Mouse (Mus musculus): ENCODE measurements around the gene Wdr78. TPM values are rescaled to one million over a fixed set of nuclear protein-coding genes. Genes with fewer than 3 reads are reported as not detected.

Wdr78 gene
- 0.60 TPM for polyA plus RNA-seq (2014; fragmentation: Illumina TruSeq; extraction: RNeasy Lipid Tissue Mini Kit (QIAGEN cat#74804); ENCODE audit: low read depth, low replicate concordance)

DNA sequence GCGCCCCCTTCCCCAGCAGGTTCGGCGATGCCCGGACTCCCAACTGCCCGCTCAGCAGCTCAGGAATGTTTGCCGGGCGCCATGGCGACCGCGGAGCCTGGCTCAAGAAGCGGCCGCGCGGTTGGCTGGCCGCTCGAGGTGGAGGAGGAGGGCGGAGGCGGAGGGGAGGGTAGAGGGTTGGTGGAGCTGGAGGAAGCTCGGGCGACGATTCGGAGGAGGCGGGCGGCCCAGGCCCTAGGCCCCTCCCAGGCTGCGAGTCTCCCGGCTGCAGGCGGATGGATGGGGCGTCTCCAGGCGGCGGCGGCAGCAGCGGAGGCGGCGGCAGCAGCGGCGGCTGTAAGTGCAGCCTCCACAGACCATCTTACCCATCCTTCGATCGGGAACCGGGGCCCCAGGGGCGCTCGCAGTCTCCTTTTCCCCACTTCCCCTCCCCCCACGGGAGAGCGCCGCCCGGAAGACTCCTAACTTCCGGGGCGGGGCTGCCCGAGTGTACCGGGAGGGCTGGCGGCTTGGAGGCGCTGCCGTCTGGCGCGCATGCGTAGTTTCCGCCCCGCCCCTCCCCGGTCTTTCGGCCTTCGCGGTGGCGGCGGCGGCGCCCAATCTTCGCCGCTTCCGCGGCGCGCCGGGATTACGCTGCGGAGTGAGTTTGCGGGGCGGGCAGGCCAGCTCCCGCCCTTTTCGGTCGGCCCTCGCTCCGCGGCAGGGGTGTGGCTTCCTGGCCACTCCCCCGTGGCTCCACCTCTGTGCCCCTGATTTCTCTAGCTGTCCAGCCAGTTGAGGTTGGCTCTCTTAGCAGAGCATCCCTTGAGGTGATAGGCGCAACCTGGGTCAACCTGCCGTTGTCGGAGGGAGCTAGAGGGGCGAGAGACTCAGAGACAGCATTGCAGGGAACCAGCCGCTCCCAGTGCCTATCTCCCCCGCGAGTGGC, at the start of gene Wdr78, which contains the start of gene Mier1:
Gene Wdr78, minus strand, starts transcription at position 372 of the 928 bp plus-strand sequence.
Gene Mier1, plus strand, starts transcription at position 207 of the 928 bp plus-strand sequence.

DNA sequence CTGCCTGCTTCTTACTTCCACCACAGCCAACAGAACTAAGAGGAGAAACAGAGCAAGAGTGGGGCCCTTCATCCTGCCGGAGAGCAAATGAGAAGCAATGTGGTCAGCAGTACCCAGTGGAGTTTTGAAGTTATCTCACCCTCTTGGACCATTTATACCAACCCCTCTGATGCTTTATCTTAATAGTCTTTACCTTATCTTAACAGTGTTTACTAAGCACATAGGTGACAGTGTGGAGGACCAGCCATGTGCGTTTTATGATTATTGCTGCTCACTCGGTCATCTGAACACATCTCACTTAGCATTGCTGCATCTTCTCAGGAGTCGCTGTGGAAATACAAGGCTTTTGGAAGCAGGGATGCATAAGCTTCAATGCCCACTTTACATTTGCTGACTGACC, 87.7 kb downstream of the Wdr78 start, which contains the start of gene Insl5:
Gene Insl5, minus strand, starts transcription at position 222 of the 400 bp plus-strand sequence.

Other genes starting within 250 kb of the Wdr78 start
- not detected for gene Tctex1d1, start 135.9 kb downstream of the Wdr78 start, polyA plus RNA-seq (2014; fragmentation: Illumina TruSeq; extraction: RNeasy Lipid Tissue Mini Kit (QIAGEN cat#74804); ENCODE audit: low read depth, low replicate concordance)
- not detected for gene Insl5, start 87.7 kb downstream of the Wdr78 start, polyA plus RNA-seq (2014; fragmentation: Illumina TruSeq; extraction: RNeasy Lipid Tissue Mini Kit (QIAGEN cat#74804); ENCODE audit: low read depth, low replicate concordance)
- 19.1 TPM for gene Mier1, start 165 bp downstream of the Wdr78 start, polyA plus RNA-seq (2014; fragmentation: Illumina TruSeq; extraction: RNeasy Lipid Tissue Mini Kit (QIAGEN cat#74804); ENCODE audit: low read depth, low replicate concordance)
- gene Slc35d1, start 100.6 kb upstream of the Wdr78 start, polyA plus RNA-seq (2014; fragmentation: Illumina TruSeq; extraction: RNeasy Lipid Tissue Mini Kit (QIAGEN cat#74804); ENCODE audit: low read depth, low replicate concordance) = 6.8 TPM
- gene 4921539E11Rik, start 176.3 kb upstream of the Wdr78 start, polyA plus RNA-seq (2014; fragmentation: Illumina TruSeq; extraction: RNeasy Lipid Tissue Mini Kit (QIAGEN cat#74804); ENCODE audit: low read depth, low replicate concordance) = not detected
- gene Oma1, start 199.3 kb upstream of the Wdr78 start, polyA plus RNA-seq (2014; fragmentation: Illumina TruSeq; extraction: RNeasy Lipid Tissue Mini Kit (QIAGEN cat#74804); ENCODE audit: low read depth, low replicate concordance) = 39.0 TPM

Data from heart, adult 10 weeks (tissue).